Mouse (Mus musculus): Measurements from ENCODE around the gene Rin1. TPM values are rescaled to one million over a fixed set of nuclear protein-coding genes. Genes with fewer than 3 reads are reported as not detected.

Gene Rin1
- total and polyA plus RNA-seq, 3 experiments: 0.13 to 0.89 (median 0.47) TPM

DNA sequence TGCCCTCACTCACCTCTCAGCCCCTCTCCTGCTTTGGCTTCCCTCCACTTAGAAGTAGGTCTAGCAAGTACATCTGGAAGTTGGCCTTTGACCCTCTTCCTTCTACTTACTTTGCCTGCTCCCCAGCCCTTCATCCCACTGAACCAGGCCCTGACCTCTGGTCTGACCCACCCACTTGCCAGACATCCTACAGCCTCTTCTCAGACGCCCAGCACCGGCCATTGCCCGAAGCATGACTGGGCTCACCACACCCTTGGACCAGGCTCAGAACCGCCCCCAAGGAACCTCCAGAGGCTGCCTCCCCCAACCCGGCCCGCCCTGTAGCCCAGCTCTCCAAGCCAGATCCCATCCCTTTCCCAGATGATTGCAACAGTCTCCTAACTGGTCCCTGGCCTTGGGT, 12.2 kb downstream of the Rin1 start:
- DNase-seq (ENCODE audit: extremely low read depth): no peak
- Histone ChIP-seq H3K27me3 (replicated peaks) (peaks cover 53% of the 10 kb centered on the region), H3K36me3 (replicated peaks in 1 of 2; ENCODE audit: control insufficient read depth in 1 of 2, insufficient read depth in 1 of 2, low read length in 1 of 2) (peaks cover 0 to 3% of the 10 kb centered on the region in 2 experiments), H3K4me3 (replicated peaks in 1 of 3; ENCODE audit: low read depth in 2 of 3, low read length in 2 of 3, poor library complexity in 1 of 3) (no peak overlapping the region), H3K9ac (ENCODE audit: insufficient read depth, low read depth) (no peak overlapping the region), H3K79me2 (replicated peaks; ENCODE audit: control insufficient read depth, extremely low read depth, insufficient read depth, poor library complexity, severe bottlenecking) (no peaks in the 10 kb centered on the region), H3K27ac (ENCODE audit: insufficient read depth, low read depth) (no peak overlapping the region), H3K9me3 (replicated peaks; ENCODE audit: low read length) (no peaks in the 10 kb centered on the region), H3K4me1 (ENCODE audit: control insufficient read depth in 1 of 2, insufficient read depth in 2 of 2) (peaks cover 5 to 11% of the 10 kb centered on the region in 2 experiments; a peak in 3 of 4 replicates), H3K4me2 (ENCODE audit: insufficient read depth, low read depth, poor library complexity, severe bottlenecking) (no peak overlapping the region)
- no peak for TF ChIP-seq GABPA (IDR thresholded peaks at IDR 0.05; ENCODE audit: insufficient replicate concordance, low read depth, low read length)
- TF ChIP-seq POLR2A (IDR thresholded peaks at IDR 0.05; ENCODE audit: low read depth, low read length): no peak
- no peak for TF ChIP-seq ZC3H11A (IDR thresholded peaks at IDR 0.05; ENCODE audit: low read depth, low read length)
- TF ChIP-seq ZKSCAN1 (IDR thresholded peaks at IDR 0.05; ENCODE audit: borderline replicate concordance, low read depth, low read length): no peak
- TF ChIP-seq E2F4 (IDR thresholded peaks at IDR 0.05; ENCODE audit: insufficient replicate concordance, low read depth, low read length): no peak
- TF ChIP-seq ETS1 (conservative IDR thresholded peaks at IDR 0.05; ENCODE audit: low read depth, low read length): no peak
- TF ChIP-seq MEF2A (IDR thresholded peaks at IDR 0.05; ENCODE audit: borderline replicate concordance, low read depth, low read length): no peak
- no peak for TF ChIP-seq CHD1 (IDR thresholded peaks at IDR 0.05; ENCODE audit: low read depth, low read length)
- TF ChIP-seq TBP (conservative IDR thresholded peaks at IDR 0.05; ENCODE audit: low read depth, low read length): no peak
- dilution Hi-C loops (cut with MboI; ENCODE audit: extremely low pct_ligation_motif_present, extremely low pct_unique_long_range_greater_than_20kb, low sequenced_read_pairs): no loop called here
- in situ Hi-C loops (cut with MboI; ENCODE audit: low pct_ligation_motif_present, low pct_unique_long_range_greater_than_20kb, low sequenced_read_pairs): no loop called here

- Histone ChIP-seq H3K9ac (ENCODE audit: insufficient read depth, low read depth) (no peak overlapping the region), H3K4me3 (replicated peaks in 1 of 3; ENCODE audit: low read depth in 2 of 3, low read length in 2 of 3, poor library complexity in 1 of 3) (no peak overlapping the region), H3K79me2 (replicated peaks; ENCODE audit: control insufficient read depth, extremely low read depth, insufficient read depth, poor library complexity, severe bottlenecking) (no peaks in the 10 kb centered on the region), H3K27ac (ENCODE audit: insufficient read depth, low read depth) (no peak overlapping the region), H3K36me3 (replicated peaks in 1 of 2; ENCODE audit: control insufficient read depth in 1 of 2, insufficient read depth in 1 of 2, low read length in 1 of 2) (no peaks in the 10 kb centered on the region), H3K27me3 (replicated peaks) (peaks cover 78% of the 10 kb centered on the region), H3K4me2 (ENCODE audit: insufficient read depth, low read depth, poor library complexity, severe bottlenecking) (no peak overlapping the region), H3K4me1 (ENCODE audit: control insufficient read depth in 1 of 2, insufficient read depth in 2 of 2) (no peaks in the 10 kb centered on the region; a peak in 1 of 4 replicates), H3K9me3 (replicated peaks; ENCODE audit: low read length) (no peaks in the 10 kb centered on the region)
- dilution Hi-C loops (cut with MboI; ENCODE audit: extremely low pct_ligation_motif_present, extremely low pct_unique_long_range_greater_than_20kb, low sequenced_read_pairs): no loop called here
- TF ChIP-seq MXI1 (IDR thresholded peaks at IDR 0.05; ENCODE audit: low read depth, low read length): no peak
- TF ChIP-seq ETS1 (conservative IDR thresholded peaks at IDR 0.05; ENCODE audit: low read depth, low read length): no peak
- TF ChIP-seq JUND (conservative IDR thresholded peaks at IDR 0.05; ENCODE audit: low read depth, low read length): no peak
- no peak for TF ChIP-seq TBP (conservative IDR thresholded peaks at IDR 0.05; ENCODE audit: low read depth, low read length)
- TF ChIP-seq EP300 (IDR thresholded peaks at IDR 0.05; ENCODE audit: low read length): no peak
- no peak for TF ChIP-seq SMC3 (IDR thresholded peaks at IDR 0.05; ENCODE audit: low read depth, low read length)
- TF ChIP-seq MEF2A (IDR thresholded peaks at IDR 0.05; ENCODE audit: borderline replicate concordance, low read depth, low read length): no peak
- no peak for TF ChIP-seq MAFK (IDR thresholded peaks at IDR 0.05; ENCODE audit: insufficient replicate concordance, low read length)
- no peak for TF ChIP-seq ELF1 (IDR thresholded peaks at IDR 0.05; ENCODE audit: low read depth, low read length)
- no peak for TF ChIP-seq POLR2AphosphoS2 (IDR thresholded peaks at IDR 0.05; ENCODE audit: low read depth, low read length)
- TF ChIP-seq E2F4 (IDR thresholded peaks at IDR 0.05; ENCODE audit: insufficient replicate concordance, low read depth, low read length): no peak
- no peak for TF ChIP-seq MAX (IDR thresholded peaks at IDR 0.05; ENCODE audit: low read length)
- TF ChIP-seq PAX5 (IDR thresholded peaks at IDR 0.05; ENCODE audit: low read length): no peak
- TF ChIP-seq KAT2A (IDR thresholded peaks at IDR 0.05; ENCODE audit: insufficient replicate concordance, low read length): no peak
- no peak for TF ChIP-seq UBTF (IDR thresholded peaks at IDR 0.05; ENCODE audit: low read depth, low read length)
- DNase-seq (ENCODE audit: extremely low read depth): no peak
- in situ Hi-C loops (cut with MboI; ENCODE audit: low pct_ligation_motif_present, low pct_unique_long_range_greater_than_20kb, low sequenced_read_pairs): no loop called here
Observed at GRCm38 (mm10) chr19:5065104-5065503, 14.8 kb downstream of the Rin1 start.

Data from CH12.LX (cell line).